Mouse (Mus musculus): ENCODE measurements around the gene Fam83g.

- TF ChIP-seq MAX (IDR thresholded peaks at IDR 0.05; ENCODE audit: low read depth) (no peak), USF1 (IDR thresholded peaks at IDR 0.05; ENCODE audit: low read depth) (no peak), POLR2A (IDR thresholded peaks at IDR 0.05; ENCODE audit: insufficient read length, low read depth) (no peak), TCF12 (IDR thresholded peaks at IDR 0.05; ENCODE audit: insufficient read depth, poor library complexity, severe bottlenecking) (no peak), POLR2AphosphoS2 (IDR thresholded peaks at IDR 0.05; ENCODE audit: insufficient read length, low read depth) (no peak), E2F4 (IDR thresholded peaks at IDR 0.05; ENCODE audit: insufficient read depth) (no peak)
These were observed at the start of gene Fam83g for GRCm38 (mm10) chr11:61683907-61684731.

Data from myocyte (in vitro differentiated cells).